Mouse (Mus musculus): ENCODE data around the gene Dmpk. TPM values are rescaled to one million over a fixed set of nuclear protein-coding genes. Genes with fewer than 3 reads are reported as not detected.

Dmpk gene
- polyA plus RNA-seq, 1 experiment from 2014 or later = 36.0 TPM

- no peak overlapping the region for H3K9ac ChIP-seq (ENCODE audit: low read length)
- H3K9me3 ChIP-seq (ENCODE audit: control insufficient read depth, low read length) = no peaks in the 10 kb centered on the region
- H3K36me3 ChIP-seq (ENCODE audit: control insufficient read depth, insufficient read depth, low read length) = peaks cover 22% of the 10 kb centered on the region; the same call in 1 of the 2 replicates
- WGBS = 97% methylated on average over 5 of the region's 5 CpGs
- H3K4me2 ChIP-seq (ENCODE audit: low read length) = no peak overlapping the region
- H3K27ac ChIP-seq (replicated peaks in 1 of 2; ENCODE audit: control insufficient read depth in 1 of 2, insufficient read depth in 1 of 2, low read depth in 2 of 2, low read length in 2 of 2) = no peak overlapping the region
- no peak overlapping the region for H3K4me3 ChIP-seq (ENCODE audit: control insufficient read depth in 1 of 2, insufficient read depth in 1 of 2, low read depth in 1 of 2, low read length in 2 of 2)
- peaks cover 4 to 16% of the 10 kb centered on the region in 2 experiments; a peak in 3 of 4 replicates for H3K4me1 ChIP-seq (ENCODE audit: control insufficient read depth in 2 of 2, insufficient read depth in 2 of 2, low read length in 2 of 2)
- no peaks in the 10 kb centered on the region for H3K27me3 ChIP-seq (ENCODE audit: control insufficient read depth, insufficient read depth, low read length)
- no peak for ATAC-seq (ENCODE audit: insufficient number of reproducible peaks, insufficient read depth, low FRiP score, low read depth)
Observed at GRCm38 (mm10) chr7:19129396-19129795, 45.7 kb downstream of the Dmpk start.

DNA sequence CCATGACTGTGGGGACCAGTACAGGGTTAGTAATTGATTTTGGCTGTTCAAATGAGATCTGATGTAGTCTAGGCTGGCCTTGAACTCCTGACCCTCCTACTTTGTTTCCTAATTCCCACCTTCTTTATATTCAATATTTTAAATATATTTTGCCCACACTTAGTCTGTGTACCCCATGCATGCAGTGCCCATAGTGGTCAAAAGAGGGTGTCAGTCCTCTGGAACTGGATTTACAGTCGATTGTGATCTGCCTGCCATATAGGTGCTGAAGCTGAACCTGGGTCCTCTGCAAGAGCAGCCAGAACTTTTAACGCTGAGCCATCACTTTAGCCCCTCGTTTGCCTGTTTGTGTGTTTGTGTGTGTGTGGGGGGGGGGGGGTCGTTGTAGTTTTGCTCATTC is 47.0 kb downstream of the Dmpk start:
- H3K9me3 ChIP-seq (ENCODE audit: control insufficient read depth, low read length) = no peaks in the 10 kb centered on the region
- WGBS = 21% methylated on average over 4 of the region's 4 CpGs
- peak overlapping the region; percentile 27 to 35; a peak in 3 of 4 replicates for H3K4me3 ChIP-seq (ENCODE audit: control insufficient read depth in 1 of 2, insufficient read depth in 1 of 2, low read depth in 1 of 2, low read length in 2 of 2)
- ATAC-seq (ENCODE audit: insufficient number of reproducible peaks, insufficient read depth, low FRiP score, low read depth) = no peak
- peak overlapping the region; percentile 65 for H3K4me2 ChIP-seq (ENCODE audit: low read length)
- peaks cover 4 to 16% of the 10 kb centered on the region in 2 experiments; a peak in 3 of 4 replicates for H3K4me1 ChIP-seq (ENCODE audit: control insufficient read depth in 2 of 2, insufficient read depth in 2 of 2, low read length in 2 of 2)
- H3K27me3 ChIP-seq (ENCODE audit: control insufficient read depth, insufficient read depth, low read length) = no peaks in the 10 kb centered on the region
- H3K9ac ChIP-seq (ENCODE audit: low read length) = peak overlapping the region; percentile 71
- H3K27ac ChIP-seq (replicated peaks in 1 of 2; ENCODE audit: control insufficient read depth in 1 of 2, insufficient read depth in 1 of 2, low read depth in 2 of 2, low read length in 2 of 2) = peak overlapping the region; percentile 92
- peaks cover 29% of the 10 kb centered on the region for H3K36me3 ChIP-seq (ENCODE audit: control insufficient read depth, insufficient read depth, low read length)

GRCm38 (mm10) chr7:19131324-19131848 is 47.7 kb downstream of the Dmpk start:
- peaks cover 36% of the 10 kb centered on the region for H3K36me3 ChIP-seq (ENCODE audit: control insufficient read depth, insufficient read depth, low read length)
- under 1% methylated on average over 39 of the region's 39 CpGs for WGBS
- peak; percentile 98 for ATAC-seq (ENCODE audit: insufficient number of reproducible peaks, insufficient read depth, low FRiP score, low read depth)

GRCm38 (mm10) chr7:19136168-19136567 is 52.5 kb downstream of the Dmpk start:
- ATAC-seq (ENCODE audit: insufficient number of reproducible peaks, insufficient read depth, low FRiP score, low read depth) = no peak
- Histone ChIP-seq H3K9me3 (ENCODE audit: control insufficient read depth, low read length) (no peaks in the 10 kb centered on the region), H3K27me3 (ENCODE audit: control insufficient read depth, insufficient read depth, low read length) (no peaks in the 10 kb centered on the region), H3K4me3 (ENCODE audit: control insufficient read depth in 1 of 2, insufficient read depth in 1 of 2, low read depth in 1 of 2, low read length in 2 of 2) (no peak overlapping the region), H3K27ac (replicated peaks in 1 of 2; ENCODE audit: control insufficient read depth in 1 of 2, insufficient read depth in 1 of 2, low read depth in 2 of 2, low read length in 2 of 2) (no peak overlapping the region), H3K4me2 (ENCODE audit: low read length) (no peak overlapping the region), H3K9ac (ENCODE audit: low read length) (no peak overlapping the region), H3K4me1 (ENCODE audit: control insufficient read depth in 2 of 2, insufficient read depth in 2 of 2, low read length in 2 of 2) (peaks cover 3 to 9% of the 10 kb centered on the region in 2 experiments; a peak in 2 of 4 replicates), H3K36me3 (ENCODE audit: control insufficient read depth, insufficient read depth, low read length) (peaks cover 62% of the 10 kb centered on the region)
- 93% methylated on average over 13 of the region's 13 CpGs for WGBS

More at GRCm38 (mm10) chr7:19131324-19131848, 47.7 kb downstream of the Dmpk start:
- H3K9ac ChIP-seq (ENCODE audit: low read length) = peak overlapping the region; percentile 71
- H3K27me3 ChIP-seq (ENCODE audit: control insufficient read depth, insufficient read depth, low read length) = no peaks in the 10 kb centered on the region
- H3K27ac ChIP-seq (replicated peaks in 1 of 2; ENCODE audit: control insufficient read depth in 1 of 2, insufficient read depth in 1 of 2, low read depth in 2 of 2, low read length in 2 of 2) = peak overlapping the region; percentile 92
- H3K4me2 ChIP-seq (ENCODE audit: low read length) = peak overlapping the region; percentile 65
- H3K9me3 ChIP-seq (ENCODE audit: control insufficient read depth, low read length) = no peaks in the 10 kb centered on the region
- H3K4me1 ChIP-seq (ENCODE audit: control insufficient read depth in 2 of 2, insufficient read depth in 2 of 2, low read length in 2 of 2) = peaks cover 4 to 16% of the 10 kb centered on the region in 2 experiments; a peak in 3 of 4 replicates
- H3K4me3 ChIP-seq (ENCODE audit: control insufficient read depth in 1 of 2, insufficient read depth in 1 of 2, low read depth in 1 of 2, low read length in 2 of 2) = peak overlapping the region; percentile 45 to 59

DNA sequence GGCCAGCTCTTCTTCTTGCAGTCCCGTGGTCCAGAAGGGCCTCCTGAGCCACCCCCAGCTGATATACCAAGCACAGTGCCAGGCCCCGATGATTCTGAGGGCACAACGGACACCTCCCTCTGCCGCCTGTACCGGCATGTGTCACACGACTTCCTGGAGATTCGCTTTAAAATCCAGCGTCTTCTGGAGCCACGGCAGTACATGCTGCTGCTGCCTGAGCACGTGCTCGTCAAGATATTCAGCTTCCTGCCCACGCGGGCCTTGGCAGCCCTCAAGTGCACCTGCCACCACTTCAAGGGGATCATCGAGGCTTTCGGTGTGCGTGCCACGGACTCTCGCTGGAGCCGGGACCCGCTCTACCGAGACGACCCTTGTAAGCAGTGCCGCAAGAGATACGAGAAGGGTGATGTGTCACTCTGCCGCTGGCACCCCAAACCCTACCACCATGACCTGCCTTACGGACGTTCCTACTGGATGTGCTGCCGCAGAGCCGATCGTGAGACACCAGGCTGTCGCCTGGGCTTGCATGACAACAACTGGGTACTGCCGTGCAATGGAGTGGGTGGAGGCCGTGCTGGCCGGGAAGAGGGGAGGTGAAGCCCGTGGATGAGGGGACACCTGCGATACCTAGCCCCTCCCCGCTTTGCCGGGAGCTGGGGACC is 53.2 kb downstream of the Dmpk start:
- Histone ChIP-seq H3K36me3 (ENCODE audit: control insufficient read depth, insufficient read depth, low read length) (peaks cover 66% of the 10 kb centered on the region), H3K9ac (ENCODE audit: low read length) (no peak overlapping the region), H3K9me3 (ENCODE audit: control insufficient read depth, low read length) (no peaks in the 10 kb centered on the region), H3K4me2 (ENCODE audit: low read length) (no peak overlapping the region), H3K27me3 (ENCODE audit: control insufficient read depth, insufficient read depth, low read length) (no peaks in the 10 kb centered on the region), H3K27ac (replicated peaks in 1 of 2; ENCODE audit: control insufficient read depth in 1 of 2, insufficient read depth in 1 of 2, low read depth in 2 of 2, low read length in 2 of 2) (no peak overlapping the region), H3K4me3 (ENCODE audit: control insufficient read depth in 1 of 2, insufficient read depth in 1 of 2, low read depth in 1 of 2, low read length in 2 of 2) (no peak overlapping the region), H3K4me1 (ENCODE audit: control insufficient read depth in 2 of 2, insufficient read depth in 2 of 2, low read length in 2 of 2) (peaks cover 2 to 8% of the 10 kb centered on the region in 2 experiments; a peak in 2 of 4 replicates)
- ATAC-seq (ENCODE audit: insufficient number of reproducible peaks, insufficient read depth, low FRiP score, low read depth) = no peak
- 89% methylated on average over 38 of the region's 38 CpGs for WGBS

DNA sequence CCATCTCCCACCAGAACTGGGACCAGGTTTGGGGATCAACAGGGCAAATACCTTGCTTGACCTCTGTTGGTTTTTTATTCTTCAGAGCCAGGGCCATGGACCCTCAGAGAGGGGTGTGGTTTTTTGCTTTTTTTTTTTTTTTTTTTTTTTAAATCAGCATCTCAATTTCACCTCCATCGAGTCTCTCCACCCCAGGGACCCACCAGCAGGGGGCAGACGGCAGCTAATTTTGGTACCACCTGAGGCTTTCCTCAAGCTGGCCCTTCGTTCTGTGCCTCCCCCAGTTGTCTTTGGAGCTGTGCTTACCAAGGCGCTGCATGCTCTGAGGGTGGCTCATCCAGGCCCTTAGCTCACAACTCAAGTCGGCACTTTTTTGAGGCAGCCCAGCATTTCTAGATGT is 53.7 kb downstream of the Dmpk start:
- Histone ChIP-seq H3K4me1 (ENCODE audit: control insufficient read depth in 2 of 2, insufficient read depth in 2 of 2, low read length in 2 of 2) (0 out of 4 replicates have a peak, but pooled peaks cover 0 to 4% of the 10 kb centered on the region in 2 experiments), H3K9me3 (ENCODE audit: control insufficient read depth, low read length) (no peaks in the 10 kb centered on the region), H3K9ac (ENCODE audit: low read length) (no peak overlapping the region), H3K4me3 (ENCODE audit: control insufficient read depth in 1 of 2, insufficient read depth in 1 of 2, low read depth in 1 of 2, low read length in 2 of 2) (no peak overlapping the region), H3K4me2 (ENCODE audit: low read length) (no peak overlapping the region), H3K27ac (replicated peaks in 1 of 2; ENCODE audit: control insufficient read depth in 1 of 2, insufficient read depth in 1 of 2, low read depth in 2 of 2, low read length in 2 of 2) (no peak overlapping the region), H3K36me3 (ENCODE audit: control insufficient read depth, insufficient read depth, low read length) (peaks cover 70% of the 10 kb centered on the region), H3K27me3 (ENCODE audit: control insufficient read depth, insufficient read depth, low read length) (no peaks in the 10 kb centered on the region)
- ATAC-seq (ENCODE audit: insufficient number of reproducible peaks, insufficient read depth, low FRiP score, low read depth) = no peak
- WGBS = 52% methylated on average over 5 of the region's 5 CpGs

Data from heart, embryonic 14.5 days (tissue).